Mouse (Mus musculus) forebrain, embryonic 14.5 days (tissue): ENCODE measurements around the gene 1700067P10Rik. TPM values are rescaled to one million over a fixed set of nuclear protein-coding genes. Genes with fewer than 3 reads are reported as not detected.

ENCODE experiments used
- ATAC-seq: fragments of 200-750 bp; cut with Nextera tagmentation; 2 replicates; pipeline ENCODE4 v1.8.0; 2017; ENCODE audit warnings: mild to moderate bottlenecking, moderate library complexity
- DNase-seq: peaks from one replicate; pipeline ENCODE4 v3.0.0-alpha.2; 2015; ENCODE audit warnings: low spot score
- H3K27ac ChIP-seq: fragments of 300-500 bp; sonication (generic); 2 replicates; pipeline ENCODE4 v1.5.1; 2014; ENCODE audit warnings: low read depth, mild to moderate bottlenecking, control low read depth, low read length, moderate library complexity
- H3K27me3 ChIP-seq: fragments of 300-500 bp; sonication (generic); replicated peaks from 2 replicates; pipeline ENCODE4 v1.6.1; 2014; ENCODE audit warnings: low read length, control low read depth, mixed read lengths; ENCODE audit not compliant: control insufficient read depth, insufficient read depth
- H3K36me3 ChIP-seq: fragments of 300-500 bp; sonication (generic); 2 replicates; pipeline ENCODE4 v1.6.1; 2014; ENCODE audit warnings: low read length, control low read depth; ENCODE audit not compliant: control insufficient read depth, insufficient read depth
- H3K4me1 ChIP-seq: fragments of 300-500 bp; sonication (generic); 2 replicates; pipeline ENCODE4 v1.6.1; 2014; ENCODE audit warnings: antibody characterized with exemption, low read length, control low read depth; ENCODE audit not compliant: control insufficient read depth, insufficient read depth
- H3K4me2 ChIP-seq: fragments of 300-500 bp; sonication (generic); 2 replicates; pipeline ENCODE4 v1.6.1; 2014; ENCODE audit warnings: mild to moderate bottlenecking, control low read depth, low read length
- H3K4me3 ChIP-seq: fragments of 300-500 bp; sonication (generic); 2 replicates; pipeline ENCODE4 v1.5.1; 2014; ENCODE audit warnings: low read depth, low read length, control low read depth
- H3K9ac ChIP-seq: fragments of 300-500 bp; sonication (generic); 2 replicates; pipeline ENCODE4 v1.6.1; 2014; ENCODE audit warnings: mild to moderate bottlenecking, low read length, control low read depth, moderate library complexity
- H3K9me3 ChIP-seq: fragments of 300-500 bp; sonication (generic); replicated peaks from 2 replicates; pipeline ENCODE4 v1.6.1; 2016; ENCODE audit warnings: low read length, control low read depth, mixed read lengths; ENCODE audit not compliant: control insufficient read depth
- WGBS: fragments of 180-500 bp; shearing (Covaris S2); extraction: QIAGEN DNeasy Blood & Tissue Kit; methylation state at CpG from one replicate; pipeline ENCODE4 v1.1.7; 2014; 5-methylcytosine and 5-hydroxymethylcytosine counted together
- polyA plus RNA-seq: library from polyadenylated mRNA; unstranded; fragments of >200 nt; fragmentation: Nextera tagmentation; extraction: Ambion mirVana; gene quantifications from 2 replicates; pipeline ENCODE4 v1.2.1, GENCODE M21; 2014

Gene 1700067P10Rik
- polyA plus RNA-seq, result not detected in 2 replicates

DNA sequence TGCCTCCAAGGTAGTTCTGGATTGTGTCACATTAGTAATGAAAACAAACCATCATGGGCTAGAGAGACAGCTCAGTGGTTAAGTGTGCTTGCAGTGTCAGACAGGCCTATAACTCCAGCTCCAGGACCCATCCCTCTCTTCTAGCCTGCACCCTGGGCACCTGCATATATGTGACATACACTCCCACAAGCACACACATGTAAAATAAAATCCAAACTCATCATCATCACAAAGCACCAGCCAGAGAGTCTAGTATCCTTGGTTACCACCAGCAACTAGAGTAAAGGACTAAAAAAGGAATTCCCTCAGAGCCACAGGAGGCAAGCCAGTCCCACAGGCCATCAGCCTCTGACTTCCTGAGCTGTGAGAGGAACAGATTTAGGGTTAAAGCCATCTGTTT lies at the start of gene 1700067P10Rik:
1700067P10Rik (plus strand) TSS at position 301 of the 400 bp plus-strand sequence.
- no peak within 1 kb of the TSS for H3K4me3 ChIP-seq
- DNase-seq (no peak), ATAC-seq (no peak)
- no peaks in the 10 kb centered on the region for H3K36me3 ChIP-seq
- H3K9ac ChIP-seq, result no peak within 1 kb of the TSS
- H3K9me3 ChIP-seq, result no peaks in the 10 kb centered on the region
- no peak within 1 kb of the TSS for H3K4me2 ChIP-seq
- no peaks in the 10 kb centered on the region for H3K4me1 ChIP-seq
- H3K27me3 ChIP-seq, result peaks cover 5% of the 10 kb centered on the region; the same call in 1 of the 2 replicates
- no peak within 1 kb of the TSS for H3K27ac ChIP-seq

DNA sequence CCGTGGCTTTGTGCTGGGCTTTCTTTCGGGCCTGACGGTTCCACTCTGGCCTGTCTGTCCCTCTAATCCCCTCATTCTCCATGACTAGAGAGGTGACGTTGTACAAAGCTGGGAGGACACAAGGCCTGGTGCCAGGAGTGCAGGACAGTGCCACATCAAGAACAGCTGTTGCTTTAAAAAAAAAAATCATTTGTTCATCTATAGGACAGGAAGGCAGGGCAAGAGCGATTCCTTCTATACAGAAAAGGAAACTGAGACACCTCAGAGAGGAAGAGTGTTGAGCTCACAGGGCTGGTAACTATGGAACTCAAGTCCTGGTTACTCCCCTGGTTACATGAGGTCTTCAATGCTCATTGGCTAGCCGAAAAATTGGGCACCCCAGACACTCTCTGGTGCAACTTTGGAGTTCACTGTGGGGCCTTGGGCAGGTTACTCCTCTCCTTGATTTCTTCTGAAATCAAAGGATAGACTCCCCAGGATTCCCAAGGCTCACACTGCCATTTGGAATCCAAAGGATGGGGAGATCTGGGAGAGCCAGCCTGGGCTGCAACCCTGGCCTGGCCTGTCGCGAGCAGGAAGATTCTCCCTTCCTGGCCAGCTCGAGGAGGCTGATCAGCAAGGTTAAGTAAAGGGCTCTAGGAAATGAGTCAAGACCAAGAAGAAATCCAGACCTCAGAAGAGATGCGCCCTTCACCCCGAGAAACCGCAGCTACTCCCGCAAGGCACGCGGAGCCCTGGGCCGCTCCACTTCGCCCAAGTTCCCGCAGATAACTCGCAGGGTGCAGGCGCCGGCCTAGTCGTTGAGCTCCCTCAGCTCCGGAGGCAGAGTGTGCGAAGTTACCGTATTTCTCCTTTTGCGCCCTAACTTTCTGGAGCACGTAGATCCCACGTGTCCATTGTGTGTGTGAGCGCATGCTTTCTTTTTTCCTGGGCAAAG lies 47.5 kb upstream of the 1700067P10Rik start:
- ATAC-seq, result peak; percentile 74
- Histone ChIP-seq H3K4me1 (peaks cover 15% of the 10 kb centered on the region), H3K9ac (peak overlapping the region; percentile 26; the same call in 1 of the 2 replicates), H3K9me3 (0 out of 2 replicates have a peak, but pooled peaks cover 2% of the 10 kb centered on the region), H3K4me3 (no peak overlapping the region), H3K27me3 (0 out of 2 replicates have a peak, but pooled peaks cover 5% of the 10 kb centered on the region), H3K4me2 (peak overlapping the region; percentile 40), H3K36me3 (no peaks in the 10 kb centered on the region), H3K27ac (peak overlapping the region; percentile 78)
- 4% methylated on average over 29 of the region's 29 CpGs for WGBS
- DNase-seq, result peak; percentile 90

DNA sequence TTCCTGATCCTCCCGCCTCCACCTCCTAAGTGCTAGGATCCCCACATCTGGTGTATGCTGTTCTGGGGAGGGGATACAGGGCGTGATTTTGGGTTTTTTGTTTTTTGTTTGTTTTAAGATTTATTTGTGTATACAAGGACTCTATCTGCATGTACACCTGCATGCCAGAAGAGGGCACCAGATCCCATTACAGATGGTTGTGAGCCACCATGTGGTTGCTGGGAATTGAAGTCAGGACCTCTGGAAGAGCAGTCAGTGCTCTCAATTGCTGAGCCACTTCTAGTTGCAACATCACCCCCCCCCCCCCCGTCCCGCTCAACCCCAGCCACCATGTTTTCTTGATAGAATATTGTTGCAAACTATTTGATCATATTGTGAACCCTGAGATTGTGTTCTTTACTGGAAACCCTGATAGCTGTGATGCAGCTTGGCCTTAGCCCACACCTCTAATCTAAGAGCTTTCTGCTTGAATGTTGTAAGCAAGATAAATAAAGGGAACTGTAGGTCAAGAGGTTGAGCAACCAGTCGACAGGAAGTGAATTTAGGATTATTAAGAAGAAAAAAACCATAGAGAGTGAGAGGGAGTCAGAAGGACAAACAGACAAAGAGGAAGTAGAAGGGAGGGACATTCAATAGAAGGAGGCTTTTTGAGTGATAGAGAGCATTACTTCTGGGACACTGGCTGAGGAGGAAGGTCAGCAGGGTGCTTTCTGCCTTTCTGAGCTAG lies 45.8 kb upstream of the 1700067P10Rik start:
- H3K9me3 ChIP-seq, result 0 out of 2 replicates have a peak, but pooled peaks cover 2% of the 10 kb centered on the region
- no peak overlapping the region for H3K9ac ChIP-seq
- H3K4me3 ChIP-seq, result no peak overlapping the region
- H3K36me3 ChIP-seq, result no peaks in the 10 kb centered on the region
- 0 out of 2 replicates have a peak, but pooled peaks cover 5% of the 10 kb centered on the region for H3K27me3 ChIP-seq
- WGBS, result 87% methylated on average over 5 of the region's 5 CpGs
- ATAC-seq (no peak), DNase-seq (no peak)
- no peak overlapping the region for H3K27ac ChIP-seq
- no peak overlapping the region for H3K4me2 ChIP-seq
- peaks cover 15% of the 10 kb centered on the region for H3K4me1 ChIP-seq

DNA sequence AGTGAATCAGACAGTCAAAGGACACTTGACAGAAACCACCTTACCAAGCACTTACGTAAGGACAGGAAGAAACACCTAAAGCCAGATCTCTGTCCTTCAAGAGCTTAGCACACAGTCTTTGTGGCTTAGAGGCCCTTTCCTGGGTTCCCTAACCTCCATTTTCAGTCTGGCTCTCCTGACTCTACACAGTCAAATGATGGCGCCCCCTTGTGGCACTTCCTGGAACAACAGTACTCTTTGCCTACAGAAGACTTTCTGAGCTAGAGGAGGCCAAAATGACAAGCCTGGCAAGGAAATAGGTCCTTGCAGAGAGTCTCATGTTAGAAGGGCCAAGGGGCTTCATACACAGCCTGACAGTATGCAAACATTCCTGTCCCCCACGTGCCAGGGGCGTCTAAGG lies 43.5 kb upstream of the 1700067P10Rik start:
- WGBS, result 35% methylated on average over 4 of the region's 4 CpGs
- peaks cover 7% of the 10 kb centered on the region; the same call in 1 of the 2 replicates for H3K4me1 ChIP-seq
- H3K4me2 ChIP-seq, result no peak overlapping the region
- no peaks in the 10 kb centered on the region for H3K27me3 ChIP-seq
- H3K27ac ChIP-seq, result no peak overlapping the region
- ATAC-seq (no peak), DNase-seq (peak; percentile 69)
- 0 out of 2 replicates have a peak, but pooled peaks cover 2% of the 10 kb centered on the region for H3K9me3 ChIP-seq
- no peak overlapping the region for H3K9ac ChIP-seq
- no peak overlapping the region for H3K4me3 ChIP-seq
- H3K36me3 ChIP-seq, result no peaks in the 10 kb centered on the region

DNA sequence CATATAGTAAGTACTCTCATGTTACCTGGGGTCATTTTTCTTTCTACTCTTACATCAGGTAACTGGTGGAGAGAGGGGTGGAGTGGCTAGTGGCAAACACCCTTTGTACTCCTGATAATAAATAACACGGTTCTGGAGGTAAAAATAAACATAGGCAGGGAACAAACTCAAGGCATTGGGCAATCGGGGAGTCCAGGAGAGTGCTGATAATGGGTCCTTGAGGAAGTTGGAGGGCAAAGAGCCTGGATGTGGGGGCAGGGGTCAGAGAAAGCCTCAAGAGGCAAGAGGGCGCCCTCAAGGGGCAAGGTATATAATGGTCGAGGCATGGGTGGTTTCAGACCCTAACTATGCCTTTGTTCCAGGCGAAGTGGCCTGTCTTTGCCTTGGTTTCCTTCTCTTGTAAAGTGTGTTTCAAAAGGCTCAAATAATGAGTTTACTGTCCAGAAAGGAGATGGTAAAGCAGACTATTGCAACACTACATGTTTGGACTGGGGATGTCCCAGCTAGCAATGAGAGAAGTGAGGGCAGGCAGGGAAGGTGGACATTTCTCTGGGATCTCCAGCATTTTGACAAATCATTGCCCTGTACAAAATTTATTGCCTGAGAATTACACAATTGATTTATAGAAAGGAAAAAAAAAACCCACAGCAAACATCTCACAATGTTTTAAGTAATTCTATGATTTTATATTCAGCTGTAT lies 37.3 kb upstream of the 1700067P10Rik start:
- no peaks in the 10 kb centered on the region for H3K36me3 ChIP-seq
- no peaks in the 10 kb centered on the region for H3K9me3 ChIP-seq
- H3K27ac ChIP-seq, result no peak overlapping the region
- H3K9ac ChIP-seq, result no peak overlapping the region
- DNase-seq (no peak), ATAC-seq (no peak)
- H3K4me3 ChIP-seq, result no peak overlapping the region
- WGBS, result 78% methylated on average over 5 of the region's 5 CpGs
- peaks cover 9% of the 10 kb centered on the region for H3K27me3 ChIP-seq
- H3K4me2 ChIP-seq, result no peak overlapping the region
- peaks cover 6% of the 10 kb centered on the region; the same call in 1 of the 2 replicates for H3K4me1 ChIP-seq

DNA sequence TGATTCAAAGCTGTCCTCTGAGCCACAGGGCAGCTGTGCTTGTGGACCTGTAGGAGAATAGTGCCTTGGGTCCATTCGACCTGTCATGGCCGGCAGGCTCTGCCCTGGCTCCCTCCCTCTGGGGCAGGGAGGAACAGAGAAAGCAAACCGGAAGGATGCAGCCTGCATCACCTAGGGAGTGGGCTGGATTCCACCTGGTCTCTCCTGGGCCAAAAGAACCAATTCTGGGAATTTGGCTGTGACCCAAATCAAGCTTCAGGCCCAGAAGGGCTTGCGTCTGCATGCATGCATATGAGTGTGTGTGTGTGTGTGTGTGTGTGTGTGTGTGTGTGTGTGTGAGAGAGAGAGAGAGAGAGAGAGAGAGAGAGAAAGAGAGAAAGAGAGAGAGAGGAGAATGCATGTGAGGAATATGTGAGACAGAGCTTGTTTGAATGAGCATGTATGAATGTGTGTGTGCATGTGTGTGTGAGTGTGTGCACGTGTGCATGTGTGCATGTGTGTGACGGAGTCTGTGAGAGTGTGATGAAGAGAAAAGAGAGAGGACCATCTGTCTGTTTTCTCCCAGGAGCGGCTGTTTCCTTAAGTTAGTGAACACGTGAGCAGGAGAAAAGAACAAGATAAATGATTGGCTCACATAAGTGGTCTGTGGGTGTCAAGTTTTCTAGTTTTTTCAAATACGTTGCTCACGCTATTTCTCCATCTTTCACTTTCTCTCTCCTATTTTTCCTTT lies 36.6 kb upstream of the 1700067P10Rik start:
- Histone ChIP-seq H3K27me3 (peaks cover 12% of the 10 kb centered on the region), H3K9me3 (no peaks in the 10 kb centered on the region), H3K27ac (no peak overlapping the region), H3K4me2 (no peak overlapping the region), H3K4me3 (no peak overlapping the region), H3K36me3 (no peaks in the 10 kb centered on the region), H3K9ac (no peak overlapping the region), H3K4me1 (peaks cover 12% of the 10 kb centered on the region)
- 62% methylated on average over 10 of the region's 10 CpGs for WGBS
- ATAC-seq (no peak), DNase-seq (peak; percentile 58)

DNA sequence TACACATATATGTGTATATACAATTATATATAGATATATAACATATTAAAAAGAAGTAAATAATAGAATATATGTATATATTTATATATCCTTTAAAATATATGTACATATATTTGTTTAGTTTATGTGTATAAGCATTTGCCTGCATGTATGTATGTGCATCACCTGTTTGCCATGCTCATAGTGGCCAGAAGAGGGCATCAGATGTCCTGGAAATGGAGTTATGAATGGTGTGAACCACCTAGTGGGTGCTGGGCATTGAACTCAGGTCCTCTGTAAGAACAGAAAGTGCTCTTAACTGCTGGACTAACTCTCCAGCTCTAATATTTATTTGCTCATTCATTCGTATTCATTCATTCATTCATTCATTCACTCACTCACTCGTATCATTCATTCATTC lies 35.5 kb upstream of the 1700067P10Rik start:
- no peak for DNase-seq
- Histone ChIP-seq H3K27me3 (peaks cover 12% of the 10 kb centered on the region), H3K4me3 (no peak overlapping the region), H3K9me3 (no peaks in the 10 kb centered on the region), H3K9ac (no peak overlapping the region), H3K27ac (no peak overlapping the region), H3K4me2 (no peak overlapping the region), H3K4me1 (peaks cover 19% of the 10 kb centered on the region), H3K36me3 (no peaks in the 10 kb centered on the region)
- 85% methylated on average over 2 of the region's 2 CpGs for WGBS
- no peak for ATAC-seq
